Mouse (Mus musculus) midbrain, embryonic 10.5 days (tissue): ENCODE results near the gene Ptpro. TPM values are rescaled to one million over a fixed set of nuclear protein-coding genes. Genes with fewer than 3 reads are reported as not detected.
A peak's percentile ranks its signal among the peaks of the same experiment; 100 is the strongest.
"Not testable (repeated sequence)": the region's sequence is repeated elsewhere in the genome, so short reads cannot be mapped to it uniquely, and the experiment has no call there.

ENCODE experiments used
- DNase-seq: peaks from one replicate; pipeline ENCODE4 v3.0.0-alpha.2; 2017; ENCODE audit warnings: low spot score
- H3K27ac ChIP-seq: fragments of 300-500 bp; sonication (generic); replicated peaks from 2 replicates; pipeline ENCODE4 v1.5.1; 2016; ENCODE audit warnings: mild to moderate bottlenecking
- H3K27me3 ChIP-seq: fragments of 300-500 bp; sonication (generic); 2 replicates; pipeline ENCODE4 v1.6.1; 2016; ENCODE audit warnings: low read depth, mild to moderate bottlenecking; ENCODE audit not compliant: poor library complexity, severe bottlenecking
- H3K36me3 ChIP-seq: fragments of 300-500 bp; sonication (generic); 2 replicates; pipeline ENCODE4 v1.6.1; 2016; ENCODE audit warnings: mild to moderate bottlenecking, moderate library complexity
- H3K4me1 ChIP-seq: fragments of 300-500 bp; sonication (generic); 2 replicates; pipeline ENCODE4 v1.6.1; 2016
- H3K4me3 ChIP-seq: fragments of 300-500 bp; sonication (generic); 2 replicates; pipeline ENCODE4 v1.5.1; 2016; ENCODE audit warnings: mild to moderate bottlenecking, moderate library complexity
- H3K9me3 ChIP-seq: fragments of 300-500 bp; sonication (generic); replicated peaks from 2 replicates; pipeline ENCODE4 v1.6.1; 2016; ENCODE audit warnings: mild to moderate bottlenecking
- WGBS: fragments of 180-500 bp; shearing (Covaris S2); methylation state at CpG from one replicate; pipeline ENCODE4 v1.1.7; 2016; 5-methylcytosine and 5-hydroxymethylcytosine counted together
- polyA plus RNA-seq: library from polyadenylated mRNA; unstranded; fragments of >200 nt; fragmentation: Nextera tagmentation; extraction: Ambion mirVana; gene quantifications from 2 replicates; pipeline ENCODE4 v1.2.1, GENCODE M21; 2016

The Ptpro gene
- polyA plus RNA-seq, 1 experiment from 2014 or later: 5.8 TPM

DNA sequence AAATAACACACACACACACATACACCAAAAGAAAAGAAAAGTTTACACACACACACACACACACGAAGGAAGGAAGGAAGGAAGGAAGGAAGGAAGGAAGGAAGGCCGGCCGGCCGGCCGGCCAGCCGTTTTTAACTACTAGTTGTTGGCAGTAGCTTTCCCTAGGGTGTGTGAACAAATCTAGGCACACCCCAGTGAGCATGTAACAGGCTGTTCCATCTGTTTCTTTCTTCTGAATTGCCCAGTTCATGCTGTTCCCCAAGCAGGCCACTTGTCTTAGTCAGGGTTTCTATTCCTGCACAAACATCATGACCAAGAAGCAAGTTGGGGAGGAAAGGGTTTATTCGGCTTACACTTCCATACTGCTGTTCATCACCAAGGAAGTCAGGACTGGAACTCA is 194.0 kb downstream of the Ptpro start:
- DNase-seq, H3K9me3 ChIP-seq, H3K27ac ChIP-seq, H3K4me1 ChIP-seq, H3K27me3 ChIP-seq, H3K4me3 ChIP-seq: not testable (repeated sequence)
- WGBS: 97% methylated on average over 6 of the region's 7 CpGs
- H3K36me3 ChIP-seq: peaks cover 15% of the 10 kb centered on the region

DNA sequence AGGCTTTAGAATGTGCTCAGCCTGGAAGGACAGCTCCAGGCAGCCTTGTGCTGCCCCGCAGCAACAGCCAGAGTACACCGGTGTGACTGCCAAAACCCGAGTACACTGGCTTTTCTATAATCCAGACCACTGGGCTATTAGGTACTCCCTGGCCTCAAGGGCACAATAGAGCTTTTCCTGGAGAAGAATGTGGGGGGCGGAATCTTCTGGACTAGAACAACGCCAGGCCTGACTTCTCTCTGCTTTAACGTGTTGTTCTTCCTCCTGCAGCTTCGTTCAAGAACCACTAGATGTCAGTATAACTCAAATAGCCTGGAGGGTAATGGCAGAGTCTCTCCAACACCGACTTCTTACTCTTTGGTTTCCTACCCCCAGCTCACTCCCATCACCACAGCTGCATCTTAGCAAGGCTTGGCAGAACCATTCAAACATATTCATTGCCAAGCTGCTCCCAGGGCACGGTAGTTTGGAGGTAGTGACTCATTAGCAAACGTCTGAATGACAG is 203.5 kb downstream of the Ptpro start:
- H3K9me3 ChIP-seq: no peaks in the 10 kb centered on the region
- H3K27me3 ChIP-seq: no peaks in the 10 kb centered on the region
- H3K4me1 ChIP-seq: peaks cover 9% of the 10 kb centered on the region
- H3K4me3 ChIP-seq: no peak overlapping the region
- 13% methylated on average over 10 of the region's 10 CpGs for whole genome bisulfite sequencing
- H3K36me3 ChIP-seq: no peaks in the 10 kb centered on the region
- 0 out of 2 replicates have a peak overlapping the region, but pooled peaks have one; percentile 38 for H3K27ac ChIP-seq
- DNase-seq: peak; percentile 37

DNA sequence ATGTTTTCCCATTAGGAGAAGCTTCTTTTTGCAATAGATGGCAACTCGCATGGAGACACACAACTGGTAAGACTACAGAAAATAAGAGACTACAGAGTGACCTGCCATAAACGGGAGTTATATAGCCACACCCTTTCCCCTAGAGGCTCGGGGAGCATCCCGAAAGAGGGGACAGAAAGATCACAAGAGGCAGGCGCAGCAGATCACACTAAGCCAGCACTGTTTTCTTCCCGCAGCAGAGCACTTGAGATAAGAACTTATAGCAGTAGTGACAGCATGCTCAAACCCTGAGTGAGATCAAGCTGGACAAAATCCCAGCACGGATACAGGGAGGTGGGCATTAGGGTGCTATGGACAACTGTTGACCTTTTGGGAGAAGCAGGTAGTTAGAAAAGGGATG is 203.9 kb downstream of the Ptpro start:
- H3K4me3 ChIP-seq: no peak overlapping the region
- WGBS: 78% methylated on average over 7 of the region's 7 CpGs
- peaks cover 9% of the 10 kb centered on the region for H3K4me1 ChIP-seq
- no peak for DNase-seq
- no peaks in the 10 kb centered on the region for H3K27me3 ChIP-seq
- no peaks in the 10 kb centered on the region for H3K9me3 ChIP-seq
- H3K36me3 ChIP-seq: no peaks in the 10 kb centered on the region
- 0 out of 2 replicates have a peak overlapping the region, but pooled peaks have one; percentile 38 for H3K27ac ChIP-seq

DNA sequence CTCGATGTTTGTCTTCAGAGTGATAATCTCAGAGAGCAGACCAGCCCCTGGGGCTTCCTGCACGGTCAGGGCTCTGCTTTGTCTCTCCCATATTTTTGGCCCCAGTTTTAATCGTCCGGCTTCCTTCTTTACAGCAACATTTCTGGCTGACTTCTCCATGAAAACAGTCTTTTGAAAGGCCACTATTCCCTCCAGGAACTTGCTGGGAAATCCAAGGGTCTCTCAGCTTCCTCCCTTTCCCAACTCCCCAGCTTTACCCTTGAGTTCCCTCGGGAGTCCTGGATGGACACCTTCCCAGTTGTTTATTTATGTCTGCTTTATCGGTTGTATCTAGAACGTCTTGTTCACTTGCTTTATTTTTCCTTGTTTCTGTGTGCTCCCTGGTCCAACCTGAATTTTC is 205.1 kb downstream of the Ptpro start:
- Histone ChIP-seq H3K4me1 (peaks cover 9% of the 10 kb centered on the region), H3K9me3 (no peaks in the 10 kb centered on the region), H3K4me3 (no peak overlapping the region), H3K27ac (no peak overlapping the region), H3K27me3 (no peaks in the 10 kb centered on the region), H3K36me3 (no peaks in the 10 kb centered on the region)
- no peak for DNase-seq
- WGBS: 56% methylated on average over 7 of the region's 7 CpGs

DNA sequence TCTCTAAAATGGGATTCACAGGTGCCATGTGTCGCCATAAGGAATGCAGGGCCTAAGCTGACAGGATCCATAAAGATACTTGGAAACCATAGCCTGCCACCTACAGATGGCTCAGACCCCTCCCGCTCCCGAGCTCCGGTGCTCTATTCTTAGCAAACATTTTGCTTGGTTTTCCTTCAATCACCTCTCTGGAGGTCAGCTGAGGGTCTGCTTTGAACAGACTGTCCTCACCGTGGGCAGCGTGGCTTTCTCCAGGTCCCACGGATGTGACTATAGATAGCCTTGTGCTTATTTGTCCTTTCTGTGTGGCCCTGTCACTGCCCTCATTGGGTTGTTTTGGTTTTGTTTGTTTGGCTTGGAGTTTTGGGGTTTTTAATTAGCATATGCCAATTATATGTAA is 206.0 kb downstream of the Ptpro start:
- 89% methylated on average over 7 of the region's 7 CpGs for WGBS
- no peak for DNase-seq
- H3K4me3 ChIP-seq: no peak overlapping the region
- H3K36me3 ChIP-seq: no peaks in the 10 kb centered on the region
- H3K9me3 ChIP-seq: no peaks in the 10 kb centered on the region
- no peak overlapping the region for H3K27ac ChIP-seq
- H3K27me3 ChIP-seq: no peaks in the 10 kb centered on the region
- peaks cover 9% of the 10 kb centered on the region for H3K4me1 ChIP-seq

DNA sequence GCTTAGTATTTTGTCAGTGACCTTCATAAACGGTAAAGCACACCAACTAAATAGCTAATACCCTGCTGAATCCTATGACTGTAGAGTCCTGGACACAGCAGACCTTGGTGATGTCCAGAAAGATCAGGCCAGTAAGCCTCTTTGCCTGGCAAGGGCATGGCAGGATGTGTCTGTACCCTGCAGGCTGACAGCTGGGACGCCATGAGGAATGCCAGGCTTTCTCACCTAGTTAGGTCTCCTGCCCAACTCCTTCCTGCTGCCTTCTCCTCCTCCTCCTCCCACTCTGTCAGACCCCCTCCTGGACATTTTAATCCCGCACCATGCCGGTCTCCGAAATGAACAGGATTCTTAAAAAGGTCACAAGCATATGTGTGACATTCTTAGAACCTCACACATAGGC is 211.7 kb downstream of the Ptpro start:
- 87% methylated on average over 5 of the region's 5 CpGs for WGBS
- Histone ChIP-seq H3K4me3 (no peak overlapping the region), H3K9me3 (no peaks in the 10 kb centered on the region), H3K4me1 (peaks cover 4% of the 10 kb centered on the region; the same call in 1 of the 2 replicates), H3K36me3 (no peaks in the 10 kb centered on the region), H3K27ac (no peak overlapping the region), H3K27me3 (no peaks in the 10 kb centered on the region)
- DNase-seq: no peak

- WGBS: 75% methylated on average over 2 of the region's 2 CpGs
- Histone ChIP-seq H3K4me3 (no peak overlapping the region), H3K4me1 (peaks cover 4% of the 10 kb centered on the region; the same call in 1 of the 2 replicates), H3K27me3 (no peaks in the 10 kb centered on the region), H3K9me3 (0 out of 2 replicates have a peak, but pooled peaks cover 4% of the 10 kb centered on the region), H3K27ac (no peak overlapping the region), H3K36me3 (no peaks in the 10 kb centered on the region)
- no peak for DNase-seq
Observed at GRCm38 (mm10) chr6:137465253-137465652, 213.1 kb downstream of the Ptpro start.

DNA sequence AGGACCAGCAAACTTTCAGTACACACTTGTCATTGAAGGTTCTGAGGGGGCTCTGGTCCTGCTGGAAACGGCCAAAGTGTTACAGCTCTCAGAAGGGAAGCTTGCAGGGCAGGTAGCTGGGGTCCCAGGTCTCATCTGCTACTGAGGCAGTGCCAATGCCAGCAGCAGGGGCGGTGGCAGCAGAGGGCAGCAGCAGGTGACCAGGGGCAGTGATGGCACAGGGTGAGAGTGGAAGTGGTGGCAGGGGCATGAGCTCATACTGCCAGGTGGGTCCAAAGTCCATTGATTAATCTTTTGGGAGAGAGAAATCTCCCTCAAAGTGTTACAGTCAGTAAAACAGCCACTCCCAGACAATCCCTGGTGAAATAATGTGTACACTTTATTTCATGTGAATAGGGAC is 214.1 kb downstream of the Ptpro start:
- Histone ChIP-seq H3K27ac (no peak overlapping the region), H3K36me3 (no peaks in the 10 kb centered on the region), H3K4me1 (peaks cover 12% of the 10 kb centered on the region), H3K27me3 (no peaks in the 10 kb centered on the region), H3K9me3 (0 out of 2 replicates have a peak, but pooled peaks cover 4% of the 10 kb centered on the region), H3K4me3 (no peak overlapping the region)
- no peak for DNase-seq
- WGBS: 72% methylated on average over 2 of the region's 2 CpGs

- 83% methylated on average over 3 of the region's 3 CpGs for WGBS
Observed at GRCm38 (mm10) chr6:137467696-137468095, 215.6 kb downstream of the Ptpro start.

GRCm38 (mm10) chr6:137469541-137469940 is 217.4 kb downstream of the Ptpro start:
- Histone ChIP-seq H3K9me3 (0 out of 2 replicates have a peak, but pooled peaks cover 4% of the 10 kb centered on the region), H3K27me3 (no peaks in the 10 kb centered on the region), H3K36me3 (no peaks in the 10 kb centered on the region), H3K27ac (no peak overlapping the region), H3K4me3 (no peak overlapping the region), H3K4me1 (peaks cover 23% of the 10 kb centered on the region)
- DNase-seq: no peak
- 94% methylated on average over 4 of the region's 4 CpGs for WGBS

More at GRCm38 (mm10) chr6:137467696-137468095, 215.6 kb downstream of the Ptpro start:
- H3K36me3 ChIP-seq: no peaks in the 10 kb centered on the region
- 0 out of 2 replicates have a peak, but pooled peaks cover 4% of the 10 kb centered on the region for H3K9me3 ChIP-seq
- H3K27me3 ChIP-seq: no peaks in the 10 kb centered on the region
- peaks cover 23% of the 10 kb centered on the region for H3K4me1 ChIP-seq
- no peak overlapping the region for H3K4me3 ChIP-seq
- no peak for DNase-seq
- H3K27ac ChIP-seq: no peak overlapping the region; the same call in 1 of the 2 replicates

DNA sequence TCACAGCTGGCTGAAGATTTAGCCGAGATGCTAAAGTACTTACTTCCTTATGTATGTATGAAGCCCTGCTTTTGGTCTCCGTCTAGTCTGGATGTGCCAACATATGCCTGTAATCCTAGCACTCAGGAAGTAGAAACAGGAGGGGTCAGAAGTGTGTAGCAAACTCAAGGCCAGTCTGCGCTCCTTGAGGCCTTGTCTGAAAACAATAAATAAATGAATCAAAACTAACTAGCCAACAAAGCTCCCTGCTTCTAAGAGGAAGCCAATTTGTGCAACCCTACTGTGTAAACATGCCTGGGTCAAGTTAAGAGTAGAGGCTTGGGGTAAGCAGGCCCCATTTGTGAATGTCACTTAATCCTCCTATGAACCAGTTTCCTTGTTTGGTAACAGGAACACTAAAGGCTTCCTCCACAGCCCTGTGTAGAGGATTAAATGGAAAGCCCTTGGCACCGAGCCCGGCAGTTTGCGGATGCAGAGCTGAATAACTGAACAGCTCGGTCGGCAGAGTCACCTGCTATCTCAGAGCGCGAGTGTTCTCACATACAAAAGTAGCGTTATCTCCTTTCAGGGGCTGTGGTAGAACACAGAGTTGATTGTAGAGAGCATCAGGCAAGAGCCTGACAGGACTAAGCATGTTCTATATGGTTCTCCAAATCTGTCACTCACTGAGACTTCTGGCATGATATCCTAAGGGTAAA is 218.9 kb downstream of the Ptpro start:
- 75% methylated on average over 11 of the region's 11 CpGs for WGBS
- no peaks in the 10 kb centered on the region for H3K27me3 ChIP-seq
- no peak for DNase-seq
- H3K36me3 ChIP-seq: no peaks in the 10 kb centered on the region
- H3K9me3 ChIP-seq: peaks cover 8% of the 10 kb centered on the region; the same call in 1 of the 2 replicates
- peaks cover 23% of the 10 kb centered on the region for H3K4me1 ChIP-seq
- H3K27ac ChIP-seq: no peak overlapping the region; the same call in 1 of the 2 replicates
- H3K4me3 ChIP-seq: no peak overlapping the region

GRCm38 (mm10) chr6:137472129-137472528 is 220.0 kb downstream of the Ptpro start:
- DNase-seq: no peak
- Histone ChIP-seq H3K4me1 (peaks cover 23% of the 10 kb centered on the region), H3K36me3 (peaks cover 6% of the 10 kb centered on the region; the same call in 1 of the 2 replicates), H3K27me3 (no peaks in the 10 kb centered on the region), H3K9me3 (peaks cover 17% of the 10 kb centered on the region), H3K27ac (no peak overlapping the region), H3K4me3 (no peak overlapping the region)
- WGBS: 75% methylated on average over 9 of the region's 9 CpGs

- WGBS: 78% methylated on average over 1 of the region's 1 CpGs
- peaks cover 17% of the 10 kb centered on the region for H3K9me3 ChIP-seq
- no peaks in the 10 kb centered on the region for H3K27me3 ChIP-seq
Observed at GRCm38 (mm10) chr6:137473433-137473832, 221.3 kb downstream of the Ptpro start.

More at GRCm38 (mm10) chr6:137473433-137473832, 221.3 kb downstream of the Ptpro start:
- Histone ChIP-seq H3K27ac (no peak overlapping the region), H3K36me3 (peaks cover 6% of the 10 kb centered on the region; the same call in 1 of the 2 replicates), H3K4me3 (no peak overlapping the region), H3K4me1 (peaks cover 18% of the 10 kb centered on the region)
- DNase-seq: no peak
